Mouse (Mus musculus): ENCODE data around the gene Olfr948. TPM values are rescaled to one million over a fixed set of nuclear protein-coding genes. Genes with fewer than 3 reads are reported as not detected.

The Olfr948 gene
- polyA plus RNA-seq (2012; rRNA removed): not detected in 2 replicates

DNA sequence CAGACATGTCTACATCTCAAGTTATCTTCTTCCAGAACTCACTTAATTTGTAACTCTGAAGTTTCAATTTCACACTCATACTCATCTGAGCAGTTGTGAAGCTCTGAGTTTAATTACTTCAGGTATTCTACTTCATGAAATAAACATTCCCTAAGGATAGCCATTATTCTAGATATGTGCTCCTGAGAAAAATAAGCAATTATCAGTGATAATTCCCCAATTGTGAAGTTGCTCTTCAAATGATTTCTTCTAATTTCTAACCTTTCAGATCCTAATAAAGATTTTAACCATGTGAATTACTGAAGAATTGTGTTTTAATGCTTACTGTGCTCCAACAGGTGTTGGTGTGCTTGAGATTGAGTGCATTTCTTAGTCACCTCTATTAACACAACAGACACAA lies at the start of gene Olfr948:
TSS of gene Olfr948 (minus strand) at position 101 of the 400 bp plus-strand sequence.

DNA sequence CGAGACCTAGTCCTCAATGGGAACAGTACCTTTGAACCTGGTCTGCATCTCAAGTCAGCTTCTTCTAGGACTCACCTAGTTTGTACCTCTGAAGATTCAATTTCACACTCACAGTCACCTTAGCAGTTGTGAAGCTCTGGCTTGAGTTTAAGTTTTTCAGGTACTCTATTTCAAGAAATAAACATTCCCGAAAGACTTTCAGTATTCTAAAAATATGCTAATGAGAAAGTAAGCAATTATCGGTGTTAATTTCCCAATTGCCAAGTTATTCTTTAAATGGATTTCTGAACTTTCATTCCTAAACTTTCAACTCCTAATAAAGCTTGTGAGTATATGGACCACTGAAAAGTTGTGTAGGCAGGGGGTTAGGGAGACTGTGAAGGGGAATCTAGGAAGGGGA lies 49.1 kb downstream of the Olfr948 start, which contains the start of gene Olfr945:
TSS of gene Olfr945 (minus strand) at position 101 of the 400 bp plus-strand sequence.

Other genes with a start within 250 kb of the Olfr948 start
- not detected in 2 replicates for gene Olfr938, start 247.2 kb downstream of the Olfr948 start, polyA plus RNA-seq (2012; rRNA removed)
- gene Olfr27, start 197.9 kb downstream of the Olfr948 start, polyA plus RNA-seq (2012; rRNA removed): not detected in 2 replicates
- gene Olfr943, start 159.7 kb downstream of the Olfr948 start, polyA plus RNA-seq (2012; rRNA removed): not detected in 2 replicates
- not detected in 2 replicates for gene Olfr944, start 124.1 kb downstream of the Olfr948 start, polyA plus RNA-seq (2012; rRNA removed)
- not detected in 2 replicates for gene Olfr1537, start 76.1 kb downstream of the Olfr948 start, polyA plus RNA-seq (2012; rRNA removed)
- not detected in 2 replicates for gene Olfr945, start 49.2 kb downstream of the Olfr948 start, polyA plus RNA-seq (2012; rRNA removed)
- gene Olfr951, start 61.4 kb upstream of the Olfr948 start, polyA plus RNA-seq (2012; rRNA removed): not detected in 2 replicates
- gene Olfr952, start 101.1 kb upstream of the Olfr948 start, polyA plus RNA-seq (2012; rRNA removed): not detected in 2 replicates
- gene Olfr954, start 130.7 kb upstream of the Olfr948 start, polyA plus RNA-seq (2012; rRNA removed): not detected in 2 replicates
- not detected in 2 replicates for gene Olfr955, start 145.9 kb upstream of the Olfr948 start, polyA plus RNA-seq (2012; rRNA removed)
- gene Olfr44, start 167.9 kb upstream of the Olfr948 start, polyA plus RNA-seq (2012; rRNA removed): not detected in 2 replicates
- not detected in 2 replicates for gene Olfr957, start 189.8 kb upstream of the Olfr948 start, polyA plus RNA-seq (2012; rRNA removed)
- gene Olfr958, start 228.0 kb upstream of the Olfr948 start, polyA plus RNA-seq (2012; rRNA removed): not detected in 2 replicates
- gene Olfr959, start 249.5 kb upstream of the Olfr948 start, polyA plus RNA-seq (2012; rRNA removed): 0.05 and 0.07 TPM in 2 replicates